Mouse (Mus musculus) E14TG2a.4 (cell line): ENCODE data around the gene Bbx.

Experiments used
- CTCF ChIP-seq: conservative IDR thresholded peaks from 2 replicates; pipeline ENCODE4 v1.5.1; 2014; ENCODE audit warnings: low read length
- NANOG ChIP-seq: IDR thresholded peaks from 2 replicates; pipeline ENCODE4 v1.6.1; 2014; ENCODE audit warnings: borderline replicate concordance, low read length, mixed read lengths
- POU5F1 ChIP-seq: IDR thresholded peaks from 2 replicates; pipeline ENCODE4 v1.6.1; 2014; ENCODE audit warnings: low read length, borderline replicate concordance

GRCm38 (mm10) chr16:50420130-50420529 is 12.1 kb downstream of the Bbx start:
- TF ChIP-seq CTCF (no peak), POU5F1 (no peak), NANOG (no peak)
